Mouse (Mus musculus): ENCODE results near the gene Myh2. TPM values are rescaled to one million over a fixed set of nuclear protein-coding genes. Genes with fewer than 3 reads are reported as not detected.

The Myh2 gene
- 1.7 and 6.8 TPM in 2 replicates for polyA plus RNA-seq (2011; ENCODE audit: insufficient read depth, insufficient read length, low replicate concordance, missing spikeins)

DNA sequence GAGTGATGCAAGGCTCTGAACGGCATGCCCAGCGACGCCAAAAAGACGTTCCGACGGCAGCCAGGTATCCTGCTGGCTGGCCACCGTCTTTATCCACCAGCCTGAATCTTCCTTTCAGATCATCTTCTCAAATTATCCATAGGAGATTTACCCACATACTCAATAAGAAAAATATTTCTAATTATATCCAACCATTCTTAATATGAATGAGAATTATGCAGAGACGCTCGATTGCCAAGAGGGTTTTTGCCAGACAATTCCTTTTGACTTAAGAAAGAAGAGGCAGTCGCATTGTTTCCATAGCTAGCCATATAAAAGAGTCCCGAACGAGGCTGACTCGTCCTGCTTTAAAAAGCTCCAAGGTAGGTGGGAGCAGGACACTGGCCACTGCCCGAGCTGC lies at the start of gene Myh2:
Myh2 (plus strand) TSS at position 301 of the 400 bp plus-strand sequence.
- 81% methylated on average over 14 of the region's 14 CpGs for WGBS
- TF ChIP-seq POLR2A (IDR thresholded peaks at IDR 0.05; ENCODE audit: borderline replicate concordance, control insufficient read depth, low read depth, low read length) (no peak), CTCF (IDR thresholded peaks at IDR 0.05; ENCODE audit: control insufficient read depth, insufficient read depth, low read length) (no peak)

DNA sequence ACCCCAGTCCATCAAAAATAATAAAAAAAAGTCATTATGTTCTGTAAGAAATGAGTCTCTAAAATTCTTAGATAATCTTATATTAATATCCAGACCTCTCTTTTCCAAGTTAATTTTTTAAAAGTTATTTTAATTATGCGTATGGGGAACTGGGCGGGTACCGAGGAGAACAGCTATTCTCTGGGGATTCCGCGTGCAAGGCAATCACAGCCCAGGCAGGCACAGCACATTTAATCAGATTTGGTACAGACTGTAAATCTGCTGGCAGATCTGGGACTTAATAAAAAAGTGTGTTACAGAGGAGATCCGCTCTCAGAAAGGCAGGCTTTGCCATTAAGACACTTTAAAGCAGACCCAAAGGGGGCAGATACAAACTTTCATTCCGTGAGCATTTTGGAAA lies 45.9 kb upstream of the Myh2 start:
- no peak for TF ChIP-seq CTCF (IDR thresholded peaks at IDR 0.05; ENCODE audit: control insufficient read depth, insufficient read depth, low read length)
- no peak for TF ChIP-seq POLR2A (IDR thresholded peaks at IDR 0.05; ENCODE audit: borderline replicate concordance, control insufficient read depth, low read depth, low read length)
- Histone ChIP-seq H3K27ac (ENCODE audit: control insufficient read depth, insufficient read depth, low read depth, low read length, poor library complexity) (no peak overlapping the region), H3K4me1 (ENCODE audit: control insufficient read depth, insufficient read depth, low read length) (no peaks in the 10 kb centered on the region), H3K4me3 (replicated peaks; ENCODE audit: control insufficient read depth, low read depth, low read length) (no peak overlapping the region)
- WGBS: 82% methylated on average over 7 of the region's 7 CpGs

More for the DNA sequence above, at the start of gene Myh2:
- Histone ChIP-seq H3K4me3 (replicated peaks; ENCODE audit: control insufficient read depth, low read depth, low read length) (no peak within 1 kb of the TSS), H3K4me1 (ENCODE audit: control insufficient read depth, insufficient read depth, low read length) (no peaks in the 10 kb centered on the region), H3K27ac (ENCODE audit: control insufficient read depth, insufficient read depth, low read depth, low read length, poor library complexity) (no peak within 1 kb of the TSS)

DNA sequence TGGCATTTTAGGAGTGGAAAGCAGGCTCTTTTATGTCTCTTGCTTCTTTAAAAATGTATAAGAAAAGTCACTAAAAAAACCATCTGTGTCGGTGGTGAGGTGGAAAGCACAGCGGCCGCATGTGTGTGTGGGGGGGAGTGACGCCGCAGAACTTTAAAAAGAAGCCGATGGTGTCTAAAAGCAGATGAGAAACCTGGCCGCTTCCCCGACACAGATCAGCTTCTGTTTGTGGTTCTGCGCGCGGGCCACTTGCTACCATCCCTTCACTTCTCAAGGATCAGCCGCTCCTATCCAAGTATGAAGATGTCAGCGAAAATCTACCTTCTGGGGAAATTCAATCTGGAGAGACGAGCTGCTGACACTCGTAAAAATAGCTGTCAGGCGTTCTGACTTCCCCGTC lies 45.5 kb upstream of the Myh2 start:
- no peak overlapping the region for H3K4me3 ChIP-seq (replicated peaks; ENCODE audit: control insufficient read depth, low read depth, low read length)
- no peaks in the 10 kb centered on the region for H3K4me1 ChIP-seq (ENCODE audit: control insufficient read depth, insufficient read depth, low read length)
- H3K27ac ChIP-seq (ENCODE audit: control insufficient read depth, insufficient read depth, low read depth, low read length, poor library complexity): no peak overlapping the region
- TF ChIP-seq CTCF (IDR thresholded peaks at IDR 0.05; ENCODE audit: control insufficient read depth, insufficient read depth, low read length): no peak
- no peak for TF ChIP-seq POLR2A (IDR thresholded peaks at IDR 0.05; ENCODE audit: borderline replicate concordance, control insufficient read depth, low read depth, low read length)
- 78% methylated on average over 17 of the region's 17 CpGs for WGBS

DNA sequence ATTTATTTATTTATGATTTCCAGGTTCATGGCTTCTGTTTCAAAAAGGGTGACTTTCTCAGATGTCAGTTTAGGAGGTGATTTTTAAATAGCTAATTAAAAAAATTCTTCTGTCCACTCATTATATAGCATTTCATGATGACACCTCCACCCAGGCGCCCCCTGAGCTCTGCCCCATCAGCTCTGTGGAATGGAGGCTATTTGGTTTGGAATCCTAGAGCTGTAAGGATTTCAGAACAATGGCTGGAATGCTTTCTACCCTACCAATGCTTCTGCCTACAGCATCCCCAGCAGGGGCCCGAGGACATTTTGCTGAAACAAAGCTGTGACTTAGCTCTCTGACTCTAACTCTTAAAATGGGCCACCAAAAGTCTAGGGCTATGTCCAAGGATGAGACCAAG lies 37.3 kb upstream of the Myh2 start:
- H3K4me1 ChIP-seq (ENCODE audit: control insufficient read depth, insufficient read depth, low read length): no peaks in the 10 kb centered on the region
- H3K4me3 ChIP-seq (replicated peaks; ENCODE audit: control insufficient read depth, low read depth, low read length): no peak overlapping the region
- H3K27ac ChIP-seq (ENCODE audit: control insufficient read depth, insufficient read depth, low read depth, low read length, poor library complexity): no peak overlapping the region
- no peak for TF ChIP-seq POLR2A (IDR thresholded peaks at IDR 0.05; ENCODE audit: borderline replicate concordance, control insufficient read depth, low read depth, low read length)
- no peak for TF ChIP-seq CTCF (IDR thresholded peaks at IDR 0.05; ENCODE audit: control insufficient read depth, insufficient read depth, low read length)
- WGBS: 71% methylated on average over 2 of the region's 2 CpGs

DNA sequence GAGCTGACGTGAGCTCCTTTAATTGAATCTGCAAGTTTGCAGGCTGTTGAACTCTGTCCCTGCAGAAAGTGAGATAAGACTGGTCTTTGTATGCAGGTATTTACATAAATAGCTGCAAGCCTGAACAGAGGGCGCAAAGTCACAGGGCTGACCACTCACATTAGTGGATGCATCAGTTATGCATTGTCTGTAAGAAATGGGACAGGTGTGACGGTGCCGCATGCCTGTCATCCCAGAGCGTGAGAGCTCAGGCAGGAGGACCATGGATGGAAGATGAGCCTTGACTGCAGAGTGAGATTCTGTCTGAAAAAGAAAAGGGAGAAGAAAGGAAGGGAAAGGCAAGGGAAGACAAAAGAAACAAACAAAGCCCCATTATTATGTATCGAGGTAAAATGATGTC lies 36.2 kb upstream of the Myh2 start:
- Histone ChIP-seq H3K4me1 (ENCODE audit: control insufficient read depth, insufficient read depth, low read length) (no peaks in the 10 kb centered on the region), H3K4me3 (replicated peaks; ENCODE audit: control insufficient read depth, low read depth, low read length) (no peak overlapping the region), H3K27ac (ENCODE audit: control insufficient read depth, insufficient read depth, low read depth, low read length, poor library complexity) (no peak overlapping the region)
- 83% methylated on average over 6 of the region's 6 CpGs for WGBS
- TF ChIP-seq POLR2A (IDR thresholded peaks at IDR 0.05; ENCODE audit: borderline replicate concordance, control insufficient read depth, low read depth, low read length) (no peak), CTCF (IDR thresholded peaks at IDR 0.05; ENCODE audit: control insufficient read depth, insufficient read depth, low read length) (no peak)

DNA sequence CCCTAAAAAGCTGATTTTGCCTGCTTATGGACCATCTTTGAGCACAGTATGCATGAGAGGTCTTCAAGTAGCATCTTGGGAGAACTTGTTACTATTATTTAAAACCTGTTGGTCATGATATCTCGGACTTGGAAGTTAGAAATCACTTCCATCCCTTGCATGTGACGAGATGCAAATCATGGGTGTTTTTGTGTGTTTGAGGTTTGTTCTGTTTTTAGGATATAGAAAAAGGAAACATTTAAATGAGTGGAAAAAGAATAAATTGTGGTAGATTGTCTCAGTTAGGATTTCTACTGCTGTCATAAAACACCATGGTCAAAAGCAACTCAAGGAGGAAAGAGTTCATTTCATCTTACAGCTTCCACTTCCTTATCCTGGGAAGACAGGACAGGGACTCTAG lies 35.3 kb upstream of the Myh2 start:
- Histone ChIP-seq H3K4me1 (ENCODE audit: control insufficient read depth, insufficient read depth, low read length) (no peaks in the 10 kb centered on the region), H3K27ac (ENCODE audit: control insufficient read depth, insufficient read depth, low read depth, low read length, poor library complexity) (no peak overlapping the region), H3K4me3 (replicated peaks; ENCODE audit: control insufficient read depth, low read depth, low read length) (no peak overlapping the region)
- TF ChIP-seq POLR2A (IDR thresholded peaks at IDR 0.05; ENCODE audit: borderline replicate concordance, control insufficient read depth, low read depth, low read length) (no peak), CTCF (IDR thresholded peaks at IDR 0.05; ENCODE audit: control insufficient read depth, insufficient read depth, low read length) (no peak)
- 71% methylated on average over 2 of the region's 2 CpGs for WGBS

DNA sequence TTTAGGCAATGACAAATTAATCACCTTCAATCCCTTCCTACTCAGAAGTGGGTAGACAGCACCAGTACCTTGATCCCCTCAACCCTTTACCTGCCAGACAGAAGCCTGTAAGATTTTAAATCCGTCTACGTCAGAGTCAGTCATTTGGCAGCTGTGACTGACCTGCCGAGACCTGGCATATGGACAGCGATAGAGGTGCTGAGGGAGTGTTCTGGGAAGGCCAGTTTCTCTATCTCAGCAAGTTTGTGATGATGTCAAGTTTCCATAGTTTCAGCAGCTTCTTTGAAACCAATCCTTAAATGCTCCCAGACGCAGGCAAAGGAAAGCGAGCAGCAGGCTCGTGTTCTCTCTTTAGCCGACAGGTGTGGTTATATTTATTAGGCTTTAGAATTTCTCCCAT lies 31.3 kb upstream of the Myh2 start:
- no peak for TF ChIP-seq POLR2A (IDR thresholded peaks at IDR 0.05; ENCODE audit: borderline replicate concordance, control insufficient read depth, low read depth, low read length)
- no peak for TF ChIP-seq CTCF (IDR thresholded peaks at IDR 0.05; ENCODE audit: control insufficient read depth, insufficient read depth, low read length)
- Histone ChIP-seq H3K4me1 (ENCODE audit: control insufficient read depth, insufficient read depth, low read length) (no peaks in the 10 kb centered on the region), H3K4me3 (replicated peaks; ENCODE audit: control insufficient read depth, low read depth, low read length) (no peak overlapping the region), H3K27ac (ENCODE audit: control insufficient read depth, insufficient read depth, low read depth, low read length, poor library complexity) (no peak overlapping the region)
- WGBS: 78% methylated on average over 8 of the region's 8 CpGs

DNA sequence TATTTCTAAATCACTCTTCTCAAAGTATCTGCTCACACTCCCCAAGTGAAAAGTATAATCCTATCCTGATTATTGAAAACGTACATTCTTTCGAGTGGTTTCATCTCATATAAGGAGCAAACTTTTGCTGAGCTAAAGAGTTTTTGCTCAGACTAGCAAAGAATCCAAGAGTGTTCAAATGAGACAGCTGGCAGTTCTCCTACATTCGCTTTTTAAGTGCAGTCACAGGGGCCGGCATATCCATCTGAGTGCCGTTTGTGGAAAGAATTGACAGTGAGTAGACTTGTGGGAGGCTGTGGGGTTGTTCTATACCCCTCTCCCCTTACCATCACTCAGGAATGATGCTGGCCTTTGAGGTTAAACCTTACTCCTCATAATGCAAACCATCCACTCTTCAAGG lies 30.7 kb upstream of the Myh2 start:
- TF ChIP-seq CTCF (IDR thresholded peaks at IDR 0.05; ENCODE audit: control insufficient read depth, insufficient read depth, low read length) (no peak), POLR2A (IDR thresholded peaks at IDR 0.05; ENCODE audit: borderline replicate concordance, control insufficient read depth, low read depth, low read length) (no peak)
- 82% methylated on average over 5 of the region's 5 CpGs for WGBS
- Histone ChIP-seq H3K4me3 (replicated peaks; ENCODE audit: control insufficient read depth, low read depth, low read length) (no peak overlapping the region), H3K4me1 (ENCODE audit: control insufficient read depth, insufficient read depth, low read length) (no peaks in the 10 kb centered on the region), H3K27ac (ENCODE audit: control insufficient read depth, insufficient read depth, low read depth, low read length, poor library complexity) (no peak overlapping the region)

DNA sequence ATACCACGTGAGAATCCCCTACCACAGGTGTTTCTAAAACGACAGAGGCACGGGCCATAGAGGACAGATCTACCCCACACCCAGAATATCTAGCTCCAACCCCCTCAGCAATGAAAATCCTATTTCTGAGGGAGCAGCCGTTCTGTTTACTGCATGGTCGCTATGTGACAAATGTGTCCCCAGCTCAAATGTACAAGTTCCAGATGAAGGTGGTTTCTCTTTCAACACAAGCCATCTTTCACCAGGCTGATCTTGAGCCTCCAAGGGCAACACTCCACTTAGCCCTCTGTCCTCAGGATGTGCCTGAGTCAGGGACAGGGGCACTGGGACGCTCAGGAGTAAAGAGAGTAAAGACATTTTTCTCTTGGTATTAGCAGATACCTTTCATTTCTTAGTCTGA lies 29.8 kb upstream of the Myh2 start:
- no peak for TF ChIP-seq CTCF (IDR thresholded peaks at IDR 0.05; ENCODE audit: control insufficient read depth, insufficient read depth, low read length)
- no peak overlapping the region for H3K4me3 ChIP-seq (replicated peaks; ENCODE audit: control insufficient read depth, low read depth, low read length)
- H3K27ac ChIP-seq (ENCODE audit: control insufficient read depth, insufficient read depth, low read depth, low read length, poor library complexity): no peak overlapping the region
- no peaks in the 10 kb centered on the region for H3K4me1 ChIP-seq (ENCODE audit: control insufficient read depth, insufficient read depth, low read length)
- 69% methylated on average over 6 of the region's 6 CpGs for WGBS
